Mouse (Mus musculus): ENCODE results near the gene Spns1. TPM values are rescaled to one million over a fixed set of nuclear protein-coding genes. Genes with fewer than 3 reads are reported as not detected.

Gene Spns1
- total and polyA plus RNA-seq, 3 experiments, result 36.4 to 61.7 (median 42.6) TPM

DNA sequence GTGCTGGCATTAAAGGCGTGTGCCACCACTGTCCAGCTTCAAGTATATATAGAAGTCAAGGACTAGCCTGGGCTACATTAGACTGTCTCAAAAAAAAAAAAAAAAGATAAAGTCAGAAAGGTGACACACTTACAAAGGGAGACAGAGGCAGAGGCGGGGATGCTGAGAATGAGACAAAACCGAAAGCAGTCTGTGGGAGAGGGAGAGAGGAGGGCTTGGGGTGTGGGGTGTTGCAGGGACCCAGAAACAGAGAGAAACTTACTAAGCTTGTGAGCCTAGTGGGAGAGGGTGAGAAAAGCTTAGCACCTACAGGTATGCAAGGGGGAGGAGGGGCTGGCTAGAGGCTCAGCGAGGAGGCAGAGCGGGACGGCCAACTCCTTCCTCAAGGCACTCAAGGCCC is 19.4 kb downstream of the Spns1 start:
- H3K27me3 ChIP-seq (replicated peaks), result no peaks in the 10 kb centered on the region
- no peak overlapping the region for H3K9ac ChIP-seq (ENCODE audit: insufficient read depth, low read depth)
- H3K4me1 ChIP-seq (ENCODE audit: control insufficient read depth in 1 of 2, insufficient read depth in 2 of 2), result peaks cover 0 to 7% of the 10 kb centered on the region in 2 experiments; a peak in 2 of 4 replicates
- no peak overlapping the region for H3K4me3 ChIP-seq (replicated peaks in 1 of 3; ENCODE audit: low read depth in 2 of 3, low read length in 2 of 3, poor library complexity in 1 of 3)
- H3K9me3 ChIP-seq (replicated peaks; ENCODE audit: low read length), result no peaks in the 10 kb centered on the region
- in situ Hi-C loops (cut with MboI; ENCODE audit: low pct_ligation_motif_present, low pct_unique_long_range_greater_than_20kb, low sequenced_read_pairs) (loop anchor here (25.0 kb wide), 1 partner anchor 96 kb away; the partner anchor contains the start of gene Sbk1), dilution Hi-C loops (cut with MboI; ENCODE audit: extremely low pct_ligation_motif_present, extremely low pct_unique_long_range_greater_than_20kb, low sequenced_read_pairs) (no loop called here)
- no peaks in the 10 kb centered on the region for H3K79me2 ChIP-seq (replicated peaks; ENCODE audit: control insufficient read depth, extremely low read depth, insufficient read depth, poor library complexity, severe bottlenecking)
- TF ChIP-seq KAT2A (IDR thresholded peaks at IDR 0.05; ENCODE audit: insufficient replicate concordance, low read length) (no peak), GABPA (IDR thresholded peaks at IDR 0.05; ENCODE audit: insufficient replicate concordance, low read depth, low read length) (no peak), ELF1 (IDR thresholded peaks at IDR 0.05; ENCODE audit: low read depth, low read length) (no peak), PAX5 (IDR thresholded peaks at IDR 0.05; ENCODE audit: low read length) (no peak), ZC3H11A (IDR thresholded peaks at IDR 0.05; ENCODE audit: low read depth, low read length) (no peak), TBP (conservative IDR thresholded peaks at IDR 0.05; ENCODE audit: low read depth, low read length) (no peak), USF2 (conservative IDR thresholded peaks at IDR 0.05; ENCODE audit: low read depth, low read length) (no peak), ZNF384 (IDR thresholded peaks at IDR 0.05; ENCODE audit: low read depth, low read length) (no peak), MAX (IDR thresholded peaks at IDR 0.05; ENCODE audit: low read length) (no peak), TCF12 (IDR thresholded peaks at IDR 0.05; ENCODE audit: low read depth, low read length) (no peak)
- no peak overlapping the region for H3K27ac ChIP-seq (ENCODE audit: insufficient read depth, low read depth)
- H3K4me2 ChIP-seq (ENCODE audit: insufficient read depth, low read depth, poor library complexity, severe bottlenecking), result no peak overlapping the region
- peaks cover 0 to 4% of the 10 kb centered on the region in 2 experiments for H3K36me3 ChIP-seq (replicated peaks in 1 of 2; ENCODE audit: control insufficient read depth in 1 of 2, insufficient read depth in 1 of 2, low read length in 1 of 2)
- no peak for DNase-seq (ENCODE audit: extremely low read depth)

DNA sequence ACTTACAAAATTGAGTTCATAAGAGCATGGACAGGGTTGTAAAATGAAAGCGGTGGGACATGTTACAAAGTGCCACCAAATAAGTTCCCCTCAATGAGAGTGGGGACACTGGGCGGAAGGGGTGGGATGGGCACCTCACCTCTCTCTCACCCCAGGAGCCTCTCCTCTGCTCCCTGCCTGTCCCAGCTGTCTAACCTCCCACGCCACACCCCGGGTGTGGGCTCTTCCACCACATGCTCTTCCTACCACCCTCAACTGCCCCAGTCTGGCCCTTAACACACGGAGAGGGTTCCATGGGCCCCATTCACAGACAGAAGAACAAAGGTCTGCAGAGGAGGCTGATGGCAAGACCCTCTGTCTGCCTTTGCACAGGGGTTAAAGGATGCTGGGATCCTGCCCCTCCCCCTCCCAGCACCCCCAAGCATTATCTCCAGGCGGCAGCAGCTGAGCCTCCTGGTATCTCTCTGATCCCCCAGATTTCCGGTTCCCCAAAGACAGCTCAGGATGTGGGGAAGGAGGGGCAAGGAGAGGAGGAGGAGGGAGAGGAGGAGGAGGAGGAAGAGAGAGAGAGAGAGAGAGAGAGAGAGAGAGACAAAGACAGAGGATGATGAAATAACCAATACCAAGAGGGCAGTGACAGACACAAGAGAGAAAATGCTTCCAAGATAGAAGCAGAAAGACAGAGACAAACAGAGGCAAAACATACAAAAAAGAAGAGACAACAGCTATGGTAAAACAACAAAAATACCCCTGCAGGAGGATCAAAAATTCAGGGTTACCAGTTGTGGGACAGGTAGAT is 20.3 kb downstream of the Spns1 start:
- in situ Hi-C loops (cut with MboI; ENCODE audit: low pct_ligation_motif_present, low pct_unique_long_range_greater_than_20kb, low sequenced_read_pairs), result loop anchor here (25.0 kb wide), 1 partner anchor 95 kb away; the partner anchor contains the start of gene Sbk1
- Histone ChIP-seq H3K9ac (ENCODE audit: insufficient read depth, low read depth) (no peak overlapping the region), H3K36me3 (replicated peaks in 1 of 2; ENCODE audit: control insufficient read depth in 1 of 2, insufficient read depth in 1 of 2, low read length in 1 of 2) (no peaks in the 10 kb centered on the region), H3K27ac (ENCODE audit: insufficient read depth, low read depth) (no peak overlapping the region), H3K4me3 (replicated peaks in 1 of 3; ENCODE audit: low read depth in 2 of 3, low read length in 2 of 3, poor library complexity in 1 of 3) (no peak overlapping the region), H3K79me2 (replicated peaks; ENCODE audit: control insufficient read depth, extremely low read depth, insufficient read depth, poor library complexity, severe bottlenecking) (no peaks in the 10 kb centered on the region), H3K4me2 (ENCODE audit: insufficient read depth, low read depth, poor library complexity, severe bottlenecking) (no peak overlapping the region), H3K9me3 (replicated peaks; ENCODE audit: low read length) (no peaks in the 10 kb centered on the region), H3K4me1 (ENCODE audit: control insufficient read depth in 1 of 2, insufficient read depth in 2 of 2) (peaks cover 0 to 7% of the 10 kb centered on the region in 2 experiments; a peak in 2 of 4 replicates), H3K27me3 (replicated peaks) (no peaks in the 10 kb centered on the region)
- TF ChIP-seq JUN (IDR thresholded peaks at IDR 0.05; ENCODE audit: insufficient read depth, low read depth, low read length), result no peak
- no peak for TF ChIP-seq E2F4 (IDR thresholded peaks at IDR 0.05; ENCODE audit: insufficient replicate concordance, low read depth, low read length)
- TF ChIP-seq TCF12 (IDR thresholded peaks at IDR 0.05; ENCODE audit: low read depth, low read length), result no peak
- TF ChIP-seq SIN3A (IDR thresholded peaks at IDR 0.05; ENCODE audit: low read length), result no peak
- TF ChIP-seq CHD2 (IDR thresholded peaks at IDR 0.05; ENCODE audit: low read length), result no peak
- dilution Hi-C loops (cut with MboI; ENCODE audit: extremely low pct_ligation_motif_present, extremely low pct_unique_long_range_greater_than_20kb, low sequenced_read_pairs), result no loop called here
- no peak for DNase-seq (ENCODE audit: extremely low read depth)
